Mouse (Mus musculus) liver, adult 2 months (tissue): Measurements from ENCODE around the gene Rps25.

Experiments used
- CTCF ChIP-seq: fragments of 200-500 bp; IDR thresholded peaks from 2 replicates; pipeline ENCODE4 v1.5.1; 2011; ENCODE audit warnings: low read depth, low read length, control low read depth
- POLR2A ChIP-seq: fragments of 200-500 bp; IDR thresholded peaks from 2 replicates; pipeline ENCODE4 v1.6.1; 2011; ENCODE audit warnings: low read length, control low read depth; ENCODE audit not compliant: insufficient read depth; ENCODE audit errors: extremely low read depth

DNA sequence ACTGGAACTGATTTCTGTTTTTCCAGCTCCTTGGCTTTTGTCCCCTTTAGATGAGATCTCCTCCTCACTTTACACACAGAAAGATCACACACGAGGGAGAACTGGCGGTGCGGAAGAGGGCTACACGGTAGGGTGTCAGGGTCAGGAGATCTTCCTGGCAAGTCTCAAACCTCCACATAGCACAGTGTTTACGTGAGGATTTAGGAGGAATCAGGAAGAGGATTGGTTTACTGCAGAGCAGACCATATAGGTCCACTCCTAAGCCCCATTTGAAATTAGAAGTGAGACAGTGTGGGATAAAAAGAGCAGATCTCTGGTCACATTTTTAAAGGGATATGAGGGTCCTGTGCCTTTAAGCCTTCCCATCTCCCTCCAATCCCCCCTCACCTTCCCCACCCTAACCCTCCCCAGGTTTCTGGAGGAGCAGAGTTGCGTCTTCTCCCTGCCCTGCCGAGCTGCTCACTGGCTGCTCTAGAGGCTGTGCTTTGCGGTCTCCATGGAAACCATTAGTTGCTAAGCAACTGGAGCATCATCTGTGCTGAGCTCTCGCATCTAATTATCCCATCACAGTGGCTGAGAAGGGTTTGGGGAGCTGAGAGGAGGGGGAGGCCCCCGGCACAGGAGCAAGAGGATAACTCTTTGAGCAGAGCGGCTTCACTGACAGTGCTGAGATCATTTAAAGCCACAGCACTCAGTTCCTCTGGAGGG, 50.2 kb downstream of the Rps25 start:
- TF ChIP-seq POLR2A (no peak), CTCF (no peak)
